Comparison of ENCODE assay signal across 8 mouse cellular contexts in the genomic region with DNA sequence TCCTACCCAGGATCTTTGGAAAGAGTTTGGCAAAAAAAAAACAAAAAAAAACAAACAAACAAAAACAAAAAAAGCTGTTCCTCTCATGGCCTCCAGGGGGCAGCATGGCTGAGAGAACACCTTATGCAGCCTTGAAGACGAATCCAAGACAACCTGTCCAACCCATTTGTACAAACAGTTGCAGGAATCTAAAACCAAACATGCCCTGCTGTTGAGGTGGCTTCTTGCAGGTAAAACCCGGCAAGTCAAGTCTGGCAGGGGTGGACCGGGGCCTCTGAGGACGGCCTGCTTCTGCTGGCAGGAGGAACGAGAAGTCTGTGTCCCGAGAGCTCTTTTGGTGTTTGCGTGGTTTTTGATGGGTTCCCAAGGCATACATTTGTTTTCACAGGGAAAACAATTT. TPM values are rescaled to one million over a fixed set of nuclear protein-coding genes. Genes with fewer than 3 reads are reported as not detected.
DNase-seq lines count a peak whose midpoint lies in the region; ATAC-seq and TF ChIP-seq lines count a peak whose summit lies in the region.

No protein-coding gene starts in this region.

- 63% methylated on average over 7 of the region's 7 CpGs for WGBS in bone marrow, adult 2 months

- peak; percentile 41 for DNase-seq in adrenal gland, postnatal 10 days
- DNase-seq in adrenal gland, postnatal 36 days: no peak
- DNase-seq in left cerebral cortex, postnatal 25 days (ENCODE audit: low spot score in 2 of 2): peak; percentile 42 to 43
- no peak for DNase-seq in left cerebral cortex, adult 11 months (ENCODE audit: low spot score)
- DNase-seq in hindlimb bud, embryonic 11.5 days (ENCODE audit: extremely low spot score, low read depth, low spot score): peak; percentile 46
- DNase-seq in frontal cortex, postnatal 14 days (ENCODE audit: low spot score in 2 of 2): no peak

- no peak overlapping the region for H3K4me3 ChIP-seq in bone marrow, adult 2 months (replicated peaks; ENCODE audit: control insufficient read depth, low read depth, low read length)

- no peaks in the 10 kb centered on the region for H3K4me1 ChIP-seq in bone marrow, adult 2 months (ENCODE audit: control insufficient read depth, insufficient read depth, low read length)

- intact Hi-C loops in left cerebral cortex, postnatal 25 days (cut with DNase I): loop anchor here (1.0 to 2.0 kb wide), 2 partner anchors 101 to 107 kb away; no protein-coding TSS in a partner anchor

- ATAC-seq in monocyte, adult 5-6 weeks (replicated peaks; ENCODE audit: insufficient number of reproducible peaks, low FRiP score, low TSS enrichment, poor library complexity, severe bottlenecking): 0 out of 2 replicates have a peak, but pooled peaks have one; percentile 32

- TF ChIP-seq POLR2A in bone marrow, adult 2 months (IDR thresholded peaks at IDR 0.05; ENCODE audit: borderline replicate concordance, control insufficient read depth, low read depth, low read length): no peak

- no peak overlapping the region for H3K27ac ChIP-seq in bone marrow, adult 2 months (ENCODE audit: control insufficient read depth, insufficient read depth, low read depth, low read length, poor library complexity)

- TF ChIP-seq CTCF in bone marrow, adult 2 months (IDR thresholded peaks at IDR 0.05; ENCODE audit: control insufficient read depth, insufficient read depth, low read length): peak; percentile 72

RNA-seq across cellular contexts. Expression of gene Gns, which starts 44.8 kb away (rescaled TPM):
- total RNA-seq in adrenal gland, postnatal 10 days (2021): 100 to 1,000 TPM; 115 to 120 TPM
- total RNA-seq in adrenal gland, postnatal 36 days (2021): 100 to 1,000 TPM; 159 to 213 TPM
- total RNA-seq in left cerebral cortex, postnatal 25 days (2021): 10 to 100 TPM; 75.9 to 80.6 TPM
- 18.2 and 39.2 TPM in 2 replicates for polyA plus RNA-seq in bone marrow, adult 2 months (2011; ENCODE audit: insufficient read depth, insufficient read length, low replicate concordance, missing spikeins)
- 88.0 to 114 TPM (median 88.1 TPM) in 3 replicates for total RNA-seq in monocyte, adult 5-6 weeks (2017)

RNA-seq across cellular contexts. Expression of gene Tbc1d30, which starts 58.6 kb away (rescaled TPM):
- total RNA-seq in adrenal gland, postnatal 10 days (2021): 1 to 10 TPM; 2.3 to 3.9 TPM
- total RNA-seq in adrenal gland, postnatal 36 days (2021): 10 to 100 TPM in 1 of 2 experiments, 1 to 10 TPM in 1; 3.1 to 10.6 TPM
- total RNA-seq in left cerebral cortex, postnatal 25 days (2021): 10 to 100 TPM; 77.5 to 87.1 TPM
- polyA plus RNA-seq in bone marrow, adult 2 months (2011; ENCODE audit: insufficient read depth, insufficient read length, low replicate concordance, missing spikeins): 0.52 TPM in 1 of 2 replicates, not detected in the other
- 4.9 to 18.6 TPM (median 9.3 TPM) in 3 replicates for total RNA-seq in monocyte, adult 5-6 weeks (2017)

Comparison
In these comparisons a context has a peak if more than half of its experiments do, and no peak if none do; other contexts are left out.
1. DNase-seq: peak in adrenal gland, postnatal 10 days (single experiment), left cerebral cortex, postnatal 25 days (2 of 2) and hindlimb bud, embryonic 11.5 days (single experiment); none in adrenal gland, postnatal 36 days (0 of 2), left cerebral cortex, adult 11 months (single experiment) and frontal cortex, postnatal 14 days (0 of 2).